Mouse (Mus musculus) lung, postnatal 0 days (tissue): ENCODE measurements around the gene Mum1l1. TPM values are rescaled to one million over a fixed set of nuclear protein-coding genes. Genes with fewer than 3 reads are reported as not detected.
"Not testable (repeated sequence)": the region's sequence is repeated elsewhere in the genome, so short reads cannot be mapped to it uniquely, and the experiment has no call there.

Experiments used
- ATAC-seq: fragments of 200-750 bp; cut with Nextera tagmentation; 2 replicates; pipeline ENCODE4 v1.8.0; 2017; ENCODE audit warnings: moderate library complexity
- DNase-seq: peaks from one replicate; pipeline ENCODE4 v3.0.0-alpha.2; 2016; ENCODE audit warnings: low spot score
- H3K27ac ChIP-seq: fragments of 300-500 bp; sonication (generic); 2 replicates; pipeline ENCODE4 v1.5.1; 2014; ENCODE audit warnings: antibody characterized with exemption, mild to moderate bottlenecking, low read length, mixed read lengths
- H3K27me3 ChIP-seq: fragments of 300-500 bp; sonication (generic); replicated peaks from 2 replicates; pipeline ENCODE4 v1.6.1; 2014; ENCODE audit warnings: low read length, mixed read lengths; ENCODE audit not compliant: insufficient read depth
- H3K36me3 ChIP-seq: fragments of 300-500 bp; sonication (generic); 2 replicates; pipeline ENCODE4 v1.6.1; 2014; ENCODE audit warnings: low read length, mixed read lengths; ENCODE audit not compliant: insufficient read depth
- H3K4me1 ChIP-seq: fragments of 300-500 bp; sonication (generic); 2 replicates; pipeline ENCODE4 v1.6.1; 2014; ENCODE audit warnings: antibody characterized with exemption, low read depth, low read length, mixed read lengths; ENCODE audit not compliant: insufficient read depth
- H3K4me2 ChIP-seq: fragments of 300-500 bp; sonication (generic); replicated peaks from 2 replicates; pipeline ENCODE4 v1.6.1; 2014; ENCODE audit warnings: low read depth, mild to moderate bottlenecking, low read length, moderate library complexity, mixed read lengths
- H3K4me3 ChIP-seq: fragments of 300-500 bp; sonication (generic); 2 replicates; pipeline ENCODE4 v1.5.1; 2014; ENCODE audit warnings: low read depth, low read length
- H3K9ac ChIP-seq: fragments of 300-500 bp; sonication (generic); replicated peaks from 2 replicates; pipeline ENCODE4 v1.6.1; 2014; ENCODE audit warnings: low read depth, mild to moderate bottlenecking
- H3K9me3 ChIP-seq: fragments of 300-500 bp; sonication (generic); 2 replicates; pipeline ENCODE4 v1.6.1; 2016; ENCODE audit warnings: low read length, mixed read lengths
- CTCF ChIP-seq: IDR thresholded peaks from 2 replicates; pipeline ENCODE4 v1.5.1; 2016; ENCODE audit warnings: antibody characterized with exemption, mild to moderate bottlenecking
- EP300 ChIP-seq: IDR thresholded peaks from 2 replicates; pipeline ENCODE4 v1.6.1; 2016; ENCODE audit warnings: antibody characterized with exemption, mild to moderate bottlenecking, control low read depth
- WGBS: fragments of 180-500 bp; shearing (Covaris S2); extraction: QIAGEN DNeasy Blood & Tissue Kit; methylation state at CpG from one replicate; pipeline ENCODE4 v1.1.7; 2014; 5-methylcytosine and 5-hydroxymethylcytosine counted together
- polyA plus RNA-seq: library from polyadenylated mRNA; unstranded; fragments of >200 nt; fragmentation: Nextera tagmentation; extraction: Ambion mirVana; gene quantifications from 2 replicates; pipeline ENCODE4 v1.2.1, GENCODE M21; 2015

Gene Mum1l1
- 14.6 and 17.2 TPM in 2 replicates for polyA plus RNA-seq

DNA sequence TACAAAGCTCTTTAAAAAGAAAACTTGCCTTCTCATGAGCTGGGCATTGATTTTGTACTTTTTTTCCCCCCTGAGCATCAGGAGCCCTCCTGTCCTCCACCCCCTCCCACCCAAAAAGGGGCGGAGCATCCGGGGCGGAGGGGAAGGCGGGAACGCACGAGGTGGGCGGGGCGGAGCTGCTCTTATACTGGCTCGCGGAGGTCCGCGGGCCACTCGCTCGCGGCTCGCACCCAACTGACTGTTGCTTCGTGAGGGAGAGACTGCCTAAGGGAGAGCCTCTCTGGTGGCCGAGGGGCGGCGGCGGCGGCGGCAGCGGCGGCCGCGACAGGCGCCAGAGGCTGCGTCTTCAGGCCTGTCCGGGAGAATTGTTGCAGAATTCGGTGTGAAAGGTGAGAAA lies at the start of gene Mum1l1:
Mum1l1 (plus strand) TSS at position 214 of the 397 bp plus-strand sequence.
- Histone ChIP-seq H3K4me3 (peak within 1 kb of the TSS; percentile 41), H3K4me2 (peak within 1 kb of the TSS; percentile 50), H3K27ac (no peak within 1 kb of the TSS; the same call in 1 of the 2 replicates), H3K27me3 (no peaks in the 10 kb centered on the region), H3K9ac (no peak within 1 kb of the TSS), H3K4me1 (no peaks in the 10 kb centered on the region), H3K36me3 (no peaks in the 10 kb centered on the region), H3K9me3 (no peaks in the 10 kb centered on the region)
- DNase-seq (peak; percentile 75), ATAC-seq (peak; percentile 97)
- TF ChIP-seq CTCF (no peak), EP300 (no peak)
- 15% methylated on average over 14 of the region's 31 CpGs for WGBS

- H3K9me3 ChIP-seq = no peaks in the 10 kb centered on the region
- no peaks in the 10 kb centered on the region for H3K4me1 ChIP-seq
- DNase-seq (no peak), ATAC-seq (no peak)
- 89% methylated on average over 8 of the region's 8 CpGs for WGBS
- TF ChIP-seq EP300 (no peak), CTCF (no peak)
- H3K36me3 ChIP-seq = no peaks in the 10 kb centered on the region
- H3K4me2 ChIP-seq = no peak within 1 kb of the TSS
- no peak within 1 kb of the TSS for H3K9ac ChIP-seq
- no peak within 1 kb of the TSS for H3K27ac ChIP-seq
- H3K27me3 ChIP-seq = no peaks in the 10 kb centered on the region
- no peak within 1 kb of the TSS for H3K4me3 ChIP-seq
These were observed 30.9 kb upstream of the Mum1l1 start, which contains the start of gene 4933428M09Rik for GRCm38 (mm10) chrX:139178928-139179327. Gene 4933428M09Rik, plus strand, starts transcription at chrX:139179228.

DNA sequence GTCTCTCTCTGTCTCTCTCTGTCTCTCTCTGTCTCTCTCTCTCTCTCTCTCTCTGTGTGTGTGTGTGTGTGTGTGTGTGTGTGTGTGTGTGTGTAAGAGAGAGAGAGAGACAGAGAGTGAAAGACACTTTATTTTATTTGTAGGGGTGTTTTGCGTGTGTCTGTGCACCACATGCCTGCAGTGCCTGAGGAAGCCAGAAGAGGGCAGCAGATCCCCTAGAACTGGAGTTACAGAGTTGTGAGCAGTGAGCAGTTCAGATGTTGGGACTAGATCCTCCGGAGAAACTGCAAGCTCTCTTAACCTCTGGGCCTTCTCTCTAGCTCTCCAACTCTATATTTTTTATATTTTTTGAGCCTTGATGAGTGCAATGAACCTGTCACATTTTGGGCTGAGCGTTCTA lies 18.3 kb upstream of the Mum1l1 start:
- not testable (repeated sequence) for H3K27me3 ChIP-seq, ATAC-seq, DNase-seq, H3K36me3 ChIP-seq, H3K9me3 ChIP-seq, H3K4me1 ChIP-seq, H3K4me2 ChIP-seq, H3K9ac ChIP-seq, H3K4me3 ChIP-seq, H3K27ac ChIP-seq
- peak; percentile 39 for TF ChIP-seq CTCF
- 92% methylated on average over 3 of the region's 3 CpGs for WGBS

GRCm38 (mm10) chrX:139194572-139195279 lies 15.1 kb upstream of the Mum1l1 start:
- ATAC-seq = peak; percentile 32; the same call in 1 of the 2 replicates
- Histone ChIP-seq H3K9me3 (no peaks in the 10 kb centered on the region), H3K36me3 (no peaks in the 10 kb centered on the region), H3K27ac (no peak overlapping the region), H3K27me3 (no peaks in the 10 kb centered on the region), H3K4me3 (no peak overlapping the region), H3K4me1 (no peaks in the 10 kb centered on the region), H3K4me2 (no peak overlapping the region), H3K9ac (no peak overlapping the region)
- WGBS = 16% methylated on average over 1 of the region's 1 CpGs
- peak; percentile 13 for DNase-seq
- TF ChIP-seq CTCF (no peak), EP300 (no peak)

GRCm38 (mm10) chrX:139209191-139209828 lies 532 bp upstream of the Mum1l1 start:
- H3K4me1 ChIP-seq, H3K27me3 ChIP-seq, H3K4me3 ChIP-seq, H3K36me3 ChIP-seq, H3K9me3 ChIP-seq, H3K27ac ChIP-seq, H3K9ac ChIP-seq, DNase-seq: not testable (repeated sequence)
- peak; percentile 37; the same call in 1 of the 2 replicates for ATAC-seq
- H3K4me2 ChIP-seq = peak overlapping the region; percentile 50; the same call in 1 of the 2 replicates
- 70% methylated on average over 4 of the region's 4 CpGs for WGBS

DNA sequence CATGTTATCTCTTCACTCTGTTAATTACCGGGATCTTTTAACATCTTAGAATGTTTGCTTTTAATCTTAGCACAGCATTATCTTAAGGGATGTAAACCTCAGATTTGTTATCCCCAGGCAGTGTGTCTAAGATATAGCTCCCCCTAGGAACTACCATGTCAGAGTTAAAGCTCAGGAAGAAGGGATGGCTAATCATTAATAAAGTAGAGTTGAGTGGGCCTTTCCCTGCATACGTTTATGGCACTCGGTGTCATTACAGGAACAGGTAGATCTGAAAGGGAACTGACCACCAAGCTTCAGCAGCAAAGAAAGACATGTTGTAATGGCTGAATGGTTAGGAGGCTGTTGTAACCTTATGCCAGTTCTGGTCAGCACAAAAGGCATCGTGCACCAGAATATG lies 4.9 kb downstream of the Mum1l1 start:
- ATAC-seq (no peak), DNase-seq (no peak)
- Histone ChIP-seq H3K27ac (no peak overlapping the region), H3K4me1 (no peaks in the 10 kb centered on the region), H3K36me3 (no peaks in the 10 kb centered on the region), H3K4me3 (no peak overlapping the region), H3K9ac (no peak overlapping the region), H3K4me2 (no peak overlapping the region), H3K27me3 (no peaks in the 10 kb centered on the region), H3K9me3 (no peaks in the 10 kb centered on the region)
- no peak for TF ChIP-seq CTCF
- TF ChIP-seq EP300 = no peak
- 53% methylated on average over 4 of the region's 4 CpGs for WGBS
